In the genomic region with DNA sequence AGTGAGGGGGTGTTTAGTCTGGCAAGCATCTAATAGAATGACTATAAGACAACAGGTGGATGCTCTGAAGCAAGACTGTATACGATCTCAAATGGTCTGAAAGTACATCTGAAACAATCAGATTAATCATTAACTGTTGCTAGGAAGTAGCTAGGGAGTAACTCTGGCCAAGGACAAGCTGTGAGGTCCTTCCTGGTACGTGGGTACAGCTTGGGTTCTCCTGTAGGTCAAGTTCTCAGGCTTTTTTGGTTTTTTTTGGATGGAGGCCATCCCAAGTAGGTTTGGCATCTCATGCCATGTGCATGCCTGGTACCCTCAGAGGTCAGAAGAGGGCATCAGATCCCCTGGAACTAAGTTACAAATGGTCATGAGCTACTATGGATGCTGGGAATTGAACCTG, we compare ENCODE assay signal across 21 mouse cellular contexts. TPM values are rescaled to one million over a fixed set of nuclear protein-coding genes. Genes with fewer than 3 reads are reported as not detected.
DNase-seq lines count a peak whose midpoint lies in the region; ATAC-seq and TF ChIP-seq lines count a peak whose summit lies in the region.
"Had no signal": no experiment of that assay in that cellular context is flagged by ENCODE, and none has a peak within 500 bp of the region (broad histone marks: within the 10 kb centered on the region; RNA-seq: fewer than 3 reads in every experiment).

No protein-coding gene starts in this region.

- no peaks in the 10 kb centered on the region for H3K36me3 ChIP-seq in forebrain, embryonic 12.5 days (replicated peaks)
- no peaks in the 10 kb centered on the region for H3K36me3 ChIP-seq in forebrain, postnatal 0 days (ENCODE audit: insufficient read depth)
- H3K36me3 ChIP-seq: embryonic facial prominence, embryonic 13.5 days; G1E; limb, embryonic 15.5 days; midbrain, embryonic 10.5 days; stomach, embryonic 15.5 days had no signal

- no peaks in the 10 kb centered on the region for H3K9me3 ChIP-seq in forebrain, embryonic 12.5 days
- no peaks in the 10 kb centered on the region for H3K9me3 ChIP-seq in forebrain, postnatal 0 days (ENCODE audit: low read length)
- H3K9me3 ChIP-seq: embryonic facial prominence, embryonic 13.5 days; G1E; limb, embryonic 15.5 days; midbrain, embryonic 10.5 days; stomach, embryonic 15.5 days had no signal

- no peak for ATAC-seq in forebrain, embryonic 12.5 days (ENCODE audit: low FRiP score)
- no peak for ATAC-seq in forebrain, postnatal 0 days
- ATAC-seq: forebrain, embryonic 16.5 days; lung, postnatal 0 days had no signal

- no peak overlapping the region for H3K9ac ChIP-seq in forebrain, embryonic 12.5 days
- no peak overlapping the region for H3K9ac ChIP-seq in forebrain, postnatal 0 days
- H3K9ac ChIP-seq: embryonic facial prominence, embryonic 13.5 days; limb, embryonic 15.5 days; stomach, embryonic 15.5 days had no signal

- WGBS in large intestine, adult 2 months, result 21% methylated on average over 2 of the region's 2 CpGs
- whole genome bisulfite sequencing in forebrain, embryonic 12.5 days, result 64% methylated on average over 2 of the region's 2 CpGs
- whole genome bisulfite sequencing in forebrain, postnatal 0 days, result 67% methylated on average over 2 of the region's 2 CpGs

- TF ChIP-seq CTCF in forebrain, postnatal 0 days (IDR thresholded peaks at IDR 0.05; ENCODE audit: low read depth), result no peak

- no peak overlapping the region for H3K27ac ChIP-seq in forebrain, embryonic 12.5 days
- no peak overlapping the region for H3K27ac ChIP-seq in forebrain, postnatal 0 days (ENCODE audit: low read depth, low read length)
- H3K27ac ChIP-seq: embryonic facial prominence, embryonic 13.5 days; limb, embryonic 15.5 days; midbrain, embryonic 10.5 days; stomach, embryonic 15.5 days had no signal

- no peaks in the 10 kb centered on the region for H3K27me3 ChIP-seq in forebrain, embryonic 12.5 days
- H3K27me3 ChIP-seq in forebrain, postnatal 0 days (ENCODE audit: insufficient read depth, low read length), result no peaks in the 10 kb centered on the region
- H3K27me3 ChIP-seq: embryonic facial prominence, embryonic 13.5 days; limb, embryonic 15.5 days; stomach, embryonic 15.5 days had no signal

- H3K4me3 ChIP-seq in forebrain, embryonic 12.5 days (replicated peaks), result no peak overlapping the region
- H3K4me3 ChIP-seq in forebrain, postnatal 0 days (ENCODE audit: low read depth, low read length), result no peak overlapping the region
- H3K4me3 ChIP-seq: embryonic facial prominence, embryonic 13.5 days; limb, embryonic 15.5 days; midbrain, embryonic 10.5 days; stomach, embryonic 15.5 days had no signal

- peak; percentile 7 for DNase-seq in heart, adult 11 months
- no peak for DNase-seq in heart, adult 8-10 months (ENCODE audit: low spot score)
- peak; percentile 36 for DNase-seq in lung, postnatal 25 days (ENCODE audit: low spot score)
- DNase-seq in lung, postnatal 14 days, result no peak
- peak; percentile 69 for DNase-seq in kidney, adult 9 months
- DNase-seq in large intestine, adult 2 months (ENCODE audit: low read depth, low spot score), result peak; percentile 64
- DNase-seq in forebrain, postnatal 0 days, result no peak
- DNase-seq: adrenal gland, adult 2 months; cerebellum, adult 9-11 months; heart, postnatal 10 days; thymus, adult 18-20 months; thymus, postnatal 4 days had no signal

- H3K4me2 ChIP-seq in forebrain, embryonic 12.5 days, result no peak overlapping the region
- H3K4me2 ChIP-seq in forebrain, postnatal 0 days (ENCODE audit: low read depth), result no peak overlapping the region
- H3K4me2 ChIP-seq: embryonic facial prominence, embryonic 13.5 days; heart, embryonic 11.5 days; limb, embryonic 15.5 days; stomach, embryonic 15.5 days had no signal

- H3K4me1 ChIP-seq in forebrain, embryonic 12.5 days, result no peaks in the 10 kb centered on the region
- no peaks in the 10 kb centered on the region for H3K4me1 ChIP-seq in forebrain, postnatal 0 days (ENCODE audit: insufficient read depth)
- H3K4me1 ChIP-seq: embryonic facial prominence, embryonic 13.5 days; limb, embryonic 15.5 days; midbrain, embryonic 10.5 days; stomach, embryonic 15.5 days had no signal

RNA-seq across cellular contexts. Expression of a gene that starts 2.4 kb away (rescaled TPM):
- total RNA-seq in heart, adult 8-10 months (2022), result 100 to 1,000 TPM in 2 of 4 experiments, 10 to 100 TPM in 2; 90.8 to 130 (median 107) TPM
- 30.6 and 33.9 TPM in 2 replicates for polyA plus RNA-seq in large intestine, adult 2 months (2012; rRNA removed)
- polyA plus RNA-seq in forebrain, embryonic 12.5 days (2016; fragmentation: Nextera tagmentation; extraction: Ambion mirVana), result 200 and 213 TPM in 2 replicates
- total RNA-seq in forebrain, postnatal 0 days (2014; rRNA removed), result 89.2 and 106 TPM in 2 replicates
- 144 and 146 TPM in 2 replicates for polyA plus RNA-seq in forebrain, postnatal 0 days (2015; fragmentation: Nextera tagmentation; extraction: Ambion mirVana)

Comparison
In these comparisons a context has a peak if more than half of its experiments do, and no peak if none do; other contexts are left out.
1. DNase-seq: peak in heart, adult 11 months (single experiment), lung, postnatal 25 days (single experiment), kidney, adult 9 months (single experiment) and large intestine, adult 2 months (single experiment); none in heart, adult 8-10 months (single experiment), lung, postnatal 14 days (single experiment) and forebrain, postnatal 0 days (single experiment).